Mouse (Mus musculus) left cerebral cortex, postnatal 36 days (tissue): ENCODE results near the gene Snrnp25. TPM values are rescaled to one million over a fixed set of nuclear protein-coding genes. Genes with fewer than 3 reads are reported as not detected.

Experiments used
- DNase-seq, 2 experiments: peaks; one replicate each; pipeline ENCODE4 v3.0.0; 2021 to 2022; ENCODE audit warnings: low spot score in 2 of 2, mixed read lengths in 1 of 2
- intact Hi-C: fragments of 180-260 bp; cut with DNase I; formaldehyde crosslinking; loops from one replicate; pipeline ENCODE4 v1.15.1; 2025
- total RNA-seq, 2 experiments: library from RNA; stranded (reverse); gene quantifications; 2 replicates each; pipeline ENCODE4 v1.2.3; 2021

The Snrnp25 gene
- total RNA-seq: 10 to 100 TPM; 22.3 to 22.8 TPM

- peak; percentile 92 to 94 for DNase-seq
- intact Hi-C loops: no loop called here
Measured at GRCm38 (mm10) chr11:32205058-32205873, at the start of gene Snrnp25. Gene Snrnp25, plus strand, starts transcription at chr11:32205415.

- DNase-seq: no peak
- intact Hi-C loops: loop anchor here (5.0 kb wide), 2 partner anchors 45 to 95 kb away; no protein-coding TSS in a partner anchor
Measured at GRCm38 (mm10) chr11:32156854-32157630, 48.2 kb upstream of the Snrnp25 start.

GRCm38 (mm10) chr11:32157791-32158594, 47.2 kb upstream of the Snrnp25 start:
- peak; percentile 70 to 80 for DNase-seq
- intact Hi-C loops: loop anchor here (5.0 kb wide), 2 partner anchors 46 to 96 kb away; no protein-coding TSS in a partner anchor

- no peak for DNase-seq
- intact Hi-C loops: loop anchor here (5.0 kb wide), 2 partner anchors 47 to 97 kb away; no protein-coding TSS in a partner anchor
Measured at GRCm38 (mm10) chr11:32159176-32159575, 46.0 kb upstream of the Snrnp25 start.

GRCm38 (mm10) chr11:32160341-32160740, 44.9 kb upstream of the Snrnp25 start:
- no peak for DNase-seq

GRCm38 (mm10) chr11:32161500-32161899, 43.7 kb upstream of the Snrnp25 start:
- intact Hi-C loops: loop anchor here (5.0 kb wide), 2 partner anchors 74 to 214 kb away; no protein-coding TSS in a partner anchor
- DNase-seq: no peak

More at GRCm38 (mm10) chr11:32160341-32160740, 44.9 kb upstream of the Snrnp25 start:
- intact Hi-C loops: loop anchor here (5.0 kb wide), 2 partner anchors 73 to 213 kb away; no protein-coding TSS in a partner anchor

- DNase-seq: peak; percentile 84 to 89
- intact Hi-C loops: loop anchor here (1.0 to 5.0 kb wide), 3 partner anchors 75 to 215 kb away; partner anchors contain the start of gene Nsg2
Measured at GRCm38 (mm10) chr11:32161922-32162804, 43.1 kb upstream of the Snrnp25 start.

- intact Hi-C loops: no loop called here
Measured at GRCm38 (mm10) chr11:32166683-32167082, 38.5 kb upstream of the Snrnp25 start.

GRCm38 (mm10) chr11:32178506-32178905, 26.7 kb upstream of the Snrnp25 start:
- DNase-seq: no peak
- intact Hi-C loops: no loop called here

More at GRCm38 (mm10) chr11:32166683-32167082, 38.5 kb upstream of the Snrnp25 start:
- DNase-seq: no peak

- intact Hi-C loops: loop anchor here (10.0 kb wide), 1 partner anchor 964 kb away; the partner anchor contains the start of gene Fgf18
- DNase-seq: no peak
Measured at GRCm38 (mm10) chr11:32181246-32181645, 24.0 kb upstream of the Snrnp25 start.

- intact Hi-C loops: loop anchor here (2.0 to 10.0 kb wide), 2 partner anchors 57 to 963 kb away; partner anchors contain the start of gene Fgf18
- DNase-seq: peak; percentile 80 to 88
Measured at GRCm38 (mm10) chr11:32181973-32182868, 23.0 kb upstream of the Snrnp25 start.

- no peak for DNase-seq
- intact Hi-C loops: loop anchor here (10.0 kb wide), 1 partner anchor 960 kb away; the partner anchor contains the start of gene Fgf18
Measured at GRCm38 (mm10) chr11:32184469-32184868, 20.7 kb upstream of the Snrnp25 start.

GRCm38 (mm10) chr11:32186031-32186430, 19.2 kb upstream of the Snrnp25 start:
- no peak for DNase-seq
- intact Hi-C loops: loop anchor here (10.0 kb wide), 1 partner anchor 959 kb away; the partner anchor contains the start of gene Fgf18

- DNase-seq: no peak
- intact Hi-C loops: loop anchor here (10.0 kb wide), 1 partner anchor 958 kb away; the partner anchor contains the start of gene Fgf18
Measured at GRCm38 (mm10) chr11:32187256-32187655, 18.0 kb upstream of the Snrnp25 start.

- intact Hi-C loops: loop anchor here (10.0 kb wide), 1 partner anchor 956 kb away; the partner anchor contains the start of gene Fgf18
- DNase-seq: no peak
Measured at GRCm38 (mm10) chr11:32188881-32189280, 16.3 kb upstream of the Snrnp25 start.

- intact Hi-C loops: loop anchor here (10.0 kb wide), 1 partner anchor 955 kb away; the partner anchor contains the start of gene Fgf18
Measured at GRCm38 (mm10) chr11:32189434-32189833, 15.8 kb upstream of the Snrnp25 start.

GRCm38 (mm10) chr11:32190119-32190518, 15.1 kb upstream of the Snrnp25 start:
- intact Hi-C loops: loop anchor here (10.0 kb wide), 1 partner anchor 405 kb away; no protein-coding TSS in a partner anchor
- no peak for DNase-seq

More at GRCm38 (mm10) chr11:32189434-32189833, 15.8 kb upstream of the Snrnp25 start:
- DNase-seq: no peak
